Mouse (Mus musculus): Measurements from ENCODE around the gene Spag5.

- TF ChIP-seq CTCF (IDR thresholded peaks at IDR 0.05; ENCODE audit: extremely low read depth, insufficient read depth, insufficient read length, insufficient replicate concordance) (no peak), POLR2A (IDR thresholded peaks at IDR 0.05; ENCODE audit: low read depth, low read length) (no peak)
Observed at GRCm38 (mm10) chr11:78278853-78279252, 22.5 kb upstream of the Spag5 start.

All from spleen, adult 2 months (tissue).